Mouse (Mus musculus) cerebellum, postnatal 10 days (tissue): ENCODE data around the gene Foxn3.

Experiments used
- DNase-seq, 2 experiments: peaks; one replicate each; pipeline ENCODE4 v3.0.0; 2021; ENCODE audit warnings: mixed read lengths in 2 of 2

Foxn3 gene

DNA sequence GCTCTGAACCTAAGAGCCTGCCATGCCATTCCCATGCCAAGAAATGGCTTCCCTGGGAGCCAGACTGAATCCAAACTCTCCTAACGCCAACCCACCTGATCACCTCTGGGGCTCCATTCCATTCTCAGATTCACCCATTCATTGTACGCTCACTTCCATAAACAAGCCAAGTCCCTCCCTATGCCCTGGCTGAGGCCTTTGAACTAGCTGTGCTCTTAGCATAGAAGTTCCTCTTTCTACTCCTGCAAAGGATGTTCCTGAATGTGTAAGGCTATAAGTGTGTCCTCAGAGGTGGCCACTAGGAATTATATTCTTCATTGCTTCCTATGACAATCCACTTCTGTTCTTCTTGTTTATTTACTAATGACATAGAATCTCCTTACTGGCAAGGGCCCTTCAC lies 40.5 kb downstream of the Foxn3 start:
- no peak for DNase-seq

DNA sequence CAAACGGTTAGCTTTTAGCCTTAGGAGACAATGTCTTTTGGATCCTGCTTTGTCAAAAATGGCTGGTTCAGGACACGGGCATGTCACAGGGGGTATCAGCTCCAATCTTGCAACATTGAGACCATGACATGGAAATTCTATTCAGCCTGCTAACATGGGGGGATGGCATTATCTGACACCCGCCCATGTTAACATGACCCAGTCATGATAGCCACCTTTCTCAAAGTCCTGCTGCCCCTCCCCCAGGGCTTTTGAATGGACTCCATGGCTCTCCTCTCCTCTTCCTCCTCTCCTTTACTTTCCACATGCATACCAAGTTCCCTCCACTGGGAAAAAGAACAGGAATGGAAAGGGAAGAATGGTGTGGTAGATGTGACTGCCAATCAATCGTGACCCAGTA lies 43.5 kb downstream of the Foxn3 start:
- no peak for DNase-seq

GRCm38 (mm10) chr12:99519191-99519614 lies 44.2 kb downstream of the Foxn3 start:
- peak; percentile 74 to 78 for DNase-seq

GRCm38 (mm10) chr12:99518640-99519039 lies 44.7 kb downstream of the Foxn3 start:
- peak; percentile 18 to 26 for DNase-seq

- DNase-seq, result no peak
Observed at GRCm38 (mm10) chr12:99518126-99518525, 45.3 kb downstream of the Foxn3 start.

DNA sequence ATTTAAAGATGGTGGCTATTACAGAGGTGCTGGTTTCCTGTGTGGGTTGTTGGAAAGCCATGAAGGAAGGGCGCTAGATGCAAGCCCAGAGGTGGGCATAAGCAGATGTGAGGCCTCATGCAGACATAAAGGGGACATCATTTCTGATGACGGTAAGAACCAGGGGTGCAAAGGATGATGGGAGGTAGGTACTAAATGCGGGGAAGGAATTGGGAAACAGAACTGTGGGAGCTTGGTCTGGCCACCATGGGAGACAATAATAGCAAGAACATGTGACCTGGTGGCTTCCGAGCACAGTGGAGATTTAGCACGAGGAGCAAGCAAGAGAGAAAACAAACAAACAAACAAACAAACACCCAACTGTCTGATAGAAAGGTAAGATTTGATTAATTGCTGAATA lies 46.1 kb downstream of the Foxn3 start:
- DNase-seq, result no peak

GRCm38 (mm10) chr12:99515481-99515880 lies 47.9 kb downstream of the Foxn3 start:
- no peak for DNase-seq

- DNase-seq, result no peak
Observed at GRCm38 (mm10) chr12:99511644-99512043, 51.7 kb downstream of the Foxn3 start.

GRCm38 (mm10) chr12:99510759-99511158 lies 52.6 kb downstream of the Foxn3 start:
- DNase-seq, result no peak

DNA sequence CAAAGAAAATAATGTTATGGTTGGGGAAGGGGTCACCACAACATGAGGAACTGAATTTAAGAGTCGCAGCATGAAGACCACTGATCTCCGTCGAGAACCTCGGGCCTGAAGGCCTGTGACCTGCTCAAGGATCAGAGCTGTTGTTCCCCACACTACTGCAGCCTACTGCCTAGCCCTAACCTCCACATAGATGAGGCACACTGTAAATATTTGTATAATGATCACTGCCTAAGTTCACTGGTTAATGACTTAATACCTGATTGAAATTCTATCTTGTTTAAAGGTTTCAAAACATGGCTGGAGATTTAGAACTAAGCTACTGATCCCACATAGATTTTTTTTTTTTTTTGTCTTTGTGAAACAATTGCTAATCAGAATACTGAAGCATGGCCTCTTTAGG lies 61.2 kb downstream of the Foxn3 start:
- no peak for DNase-seq

- peak; percentile 61 to 71 for DNase-seq
Observed at GRCm38 (mm10) chr12:99498978-99499694, 64.2 kb downstream of the Foxn3 start.

- DNase-seq, result no peak
Observed at GRCm38 (mm10) chr12:99498189-99498977, 65.0 kb downstream of the Foxn3 start.

GRCm38 (mm10) chr12:99496945-99497344 lies 66.4 kb downstream of the Foxn3 start:
- DNase-seq, result no peak

DNA sequence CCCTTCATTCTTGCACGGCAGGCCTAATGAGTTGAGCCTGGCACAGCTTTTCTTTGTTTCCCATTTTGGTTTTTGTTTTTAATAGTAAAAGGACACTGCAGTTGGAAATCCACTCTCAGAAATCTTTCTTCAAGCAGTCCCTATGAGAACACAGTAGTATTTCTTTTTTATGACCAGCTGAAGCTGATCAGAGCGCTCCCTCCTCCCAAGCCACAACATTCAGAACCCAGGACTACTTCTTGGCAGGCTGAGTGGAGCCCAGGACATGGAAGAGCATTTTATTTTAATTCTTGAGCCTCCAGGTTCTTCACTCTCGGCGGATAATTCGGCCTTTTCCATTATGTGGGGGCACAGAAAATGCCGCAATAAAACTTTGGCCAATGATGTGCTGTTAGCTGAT lies 73.2 kb downstream of the Foxn3 start:
- DNase-seq, result no peak

- DNase-seq, result no peak
Observed at GRCm38 (mm10) chr12:99489001-99489592, 74.3 kb downstream of the Foxn3 start.

DNA sequence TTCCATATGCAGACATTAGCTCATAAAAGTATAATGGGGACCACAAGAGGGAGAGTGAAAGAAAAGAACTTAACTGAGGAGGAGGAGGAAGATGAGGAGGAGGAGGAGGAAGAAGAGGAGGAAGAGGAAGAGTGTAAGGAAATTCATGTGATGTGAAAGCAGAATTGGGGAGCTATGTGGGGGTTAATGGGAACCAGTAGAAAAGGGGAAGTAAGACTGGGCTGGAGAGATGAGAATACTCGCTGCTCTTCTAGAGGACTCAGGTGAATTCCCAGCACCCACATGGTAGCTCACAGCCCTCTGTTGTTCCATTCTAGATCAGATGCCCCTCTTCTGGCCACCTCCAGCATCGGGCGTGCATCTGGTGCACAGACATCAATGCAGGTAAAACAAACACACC lies 83.0 kb downstream of the Foxn3 start:
- no peak for DNase-seq

- DNase-seq, result peak in 1 of 2 experiments; percentile 29
Observed at GRCm38 (mm10) chr12:99474176-99474575, 89.2 kb downstream of the Foxn3 start.

- no peak for DNase-seq
Observed at GRCm38 (mm10) chr12:99473406-99474133, 89.8 kb downstream of the Foxn3 start.

- DNase-seq, result no peak
Observed at GRCm38 (mm10) chr12:99471431-99471830, 92.0 kb downstream of the Foxn3 start.

DNA sequence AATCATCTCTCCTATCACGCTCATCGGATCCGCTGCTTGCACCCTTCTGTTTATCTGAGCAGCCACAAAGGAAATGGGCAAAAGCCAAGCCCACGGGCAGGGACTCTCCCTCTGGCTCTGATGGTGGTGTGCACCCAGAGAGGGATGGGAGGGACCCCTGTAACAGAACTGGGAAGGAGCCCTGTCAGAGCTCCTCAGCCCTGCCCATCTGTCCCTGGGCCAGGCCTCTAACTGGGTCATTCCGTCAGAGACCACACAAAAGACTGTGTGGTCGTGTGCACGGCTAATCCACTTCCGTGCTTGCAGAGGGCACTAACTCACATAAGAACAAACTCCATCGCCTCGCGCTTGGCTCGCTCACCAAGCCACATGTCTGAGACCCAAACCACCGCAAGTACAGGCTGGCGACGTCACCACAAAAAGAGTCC lies 95.5 kb downstream of the Foxn3 start:
- DNase-seq, result peak; percentile 73 to 79

- no peak for DNase-seq
Observed at GRCm38 (mm10) chr12:99467256-99467883, 96.0 kb downstream of the Foxn3 start.

GRCm38 (mm10) chr12:99466426-99466825 lies 97.0 kb downstream of the Foxn3 start:
- DNase-seq, result peak; percentile 17 to 22

DNA sequence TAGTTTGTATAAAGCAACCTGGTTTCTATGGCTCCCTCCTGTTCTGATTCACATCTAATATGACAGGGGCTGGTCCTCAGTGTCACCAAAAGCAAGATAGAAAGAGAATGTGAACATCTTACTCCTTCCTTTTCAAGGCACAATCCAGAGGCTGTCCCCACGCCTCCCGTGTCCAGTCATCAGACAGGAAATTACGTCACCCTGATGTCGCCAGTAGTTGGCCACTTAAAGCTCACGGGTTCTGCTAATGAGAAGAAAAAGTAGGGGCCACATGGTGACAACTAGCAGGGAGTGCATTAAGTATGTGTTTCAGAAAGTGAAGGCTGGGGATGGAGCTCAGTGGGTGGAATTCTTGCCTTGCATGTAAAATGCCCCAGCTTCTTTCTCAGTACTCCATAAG lies 99.1 kb downstream of the Foxn3 start:
- no peak for DNase-seq
